Mouse (Mus musculus) embryonic facial prominence, embryonic 12.5 days (tissue): Measurements from ENCODE around the gene Cyp2d40. TPM values are rescaled to one million over a fixed set of nuclear protein-coding genes. Genes with fewer than 3 reads are reported as not detected.
"Not testable (repeated sequence)": the region's sequence is repeated elsewhere in the genome, so short reads cannot be mapped to it uniquely, and the experiment has no call there.

Experiments
- ATAC-seq: fragments of 200-750 bp; cut with Nextera tagmentation; 2 replicates; pipeline ENCODE4 v1.8.0; 2017; ENCODE audit not compliant: insufficient number of reproducible peaks, insufficient read depth, low FRiP score, low TSS enrichment
- H3K27ac ChIP-seq: fragments of 300-500 bp; sonication (generic); 2 replicates; pipeline ENCODE4 v1.5.1; 2016; ENCODE audit warnings: mild to moderate bottlenecking
- H3K27me3 ChIP-seq: fragments of 300-500 bp; sonication (generic); 2 replicates; pipeline ENCODE4 v1.6.1; 2016; ENCODE audit warnings: mild to moderate bottlenecking, moderate library complexity
- H3K36me3 ChIP-seq: fragments of 300-500 bp; sonication (generic); 2 replicates; pipeline ENCODE4 v1.6.1; 2016; ENCODE audit warnings: mild to moderate bottlenecking
- H3K4me1 ChIP-seq: fragments of 300-500 bp; sonication (generic); 2 replicates; pipeline ENCODE4 v1.6.1; 2016
- H3K4me2 ChIP-seq: fragments of 300-500 bp; sonication (generic); replicated peaks from 2 replicates; pipeline ENCODE4 v1.6.1; 2016; ENCODE audit warnings: mild to moderate bottlenecking, moderate library complexity
- H3K4me3 ChIP-seq: fragments of 300-500 bp; sonication (generic); 2 replicates; pipeline ENCODE4 v1.5.1; 2016; ENCODE audit warnings: mild to moderate bottlenecking
- H3K9ac ChIP-seq: fragments of 300-500 bp; sonication (generic); 2 replicates; pipeline ENCODE4 v1.6.1; 2016; ENCODE audit warnings: mild to moderate bottlenecking, moderate library complexity
- H3K9me3 ChIP-seq: fragments of 300-500 bp; sonication (generic); 2 replicates; pipeline ENCODE4 v1.6.1; 2016; ENCODE audit warnings: mild to moderate bottlenecking, moderate library complexity
- WGBS: fragments of 180-500 bp; shearing (Covaris S2); methylation state at CpG from one replicate; pipeline ENCODE4 v1.1.7; 2016; 5-methylcytosine and 5-hydroxymethylcytosine counted together
- microRNA-seq: library from miRNA; unstranded; fragments of <30 nt; microRNA quantifications from one replicate; pipeline ENCODE4, GENCODE M21; 2017
- polyA plus RNA-seq: library from polyadenylated mRNA; unstranded; fragments of >200 nt; fragmentation: Nextera tagmentation; extraction: Ambion mirVana; gene quantifications from 2 replicates; pipeline ENCODE4 v1.2.1, GENCODE M21; 2016

The Cyp2d40 gene
- polyA plus RNA-seq, 1 experiment from 2014 or later, result not detected

GRCm38 (mm10) chr15:82783800-82784199, 19.8 kb upstream of the Cyp2d40 start:
- Histone ChIP-seq H3K36me3 (no peaks in the 10 kb centered on the region), H3K9me3 (no peaks in the 10 kb centered on the region), H3K4me3 (no peak overlapping the region), H3K4me1 (no peaks in the 10 kb centered on the region), H3K27ac (no peak overlapping the region), H3K4me2 (no peak overlapping the region), H3K9ac (no peak overlapping the region), H3K27me3 (no peaks in the 10 kb centered on the region)
- WGBS, result 83% methylated on average over 1 of the region's 1 CpGs
- ATAC-seq, result no peak

GRCm38 (mm10) chr15:82777856-82778255, 13.9 kb upstream of the Cyp2d40 start:
- not testable (repeated sequence) for ATAC-seq, H3K4me1 ChIP-seq, H3K9me3 ChIP-seq, H3K9ac ChIP-seq, H3K27ac ChIP-seq, H3K27me3 ChIP-seq, H3K36me3 ChIP-seq, H3K4me2 ChIP-seq, H3K4me3 ChIP-seq
- 84% methylated on average over 5 of the region's 5 CpGs for WGBS

DNA sequence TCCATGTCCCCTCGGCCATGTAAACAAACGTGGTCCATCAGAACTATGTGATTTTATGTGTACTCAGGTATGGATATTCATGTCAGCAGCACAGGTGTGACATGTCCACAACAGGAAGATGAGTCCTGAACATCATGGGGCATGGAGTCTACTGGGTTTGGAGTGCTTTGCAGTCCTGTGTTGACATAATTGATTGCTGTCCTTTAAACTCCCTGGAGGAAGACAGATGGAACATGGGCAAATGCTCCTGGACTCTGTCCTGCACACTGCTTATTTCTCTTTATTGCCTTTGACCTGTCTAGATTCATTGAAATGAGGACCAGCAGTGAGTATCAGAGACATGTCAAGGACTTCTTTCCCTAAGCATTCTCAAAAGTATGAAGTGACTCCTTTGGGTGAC, 2.0 kb upstream of the Cyp2d40 start:
- ATAC-seq, result no peak
- H3K9ac ChIP-seq, result no peak overlapping the region
- 86% methylated on average over 2 of the region's 2 CpGs for WGBS

GRCm38 (mm10) chr15:82764881-82765280, 898 bp upstream of the Cyp2d40 start:
- Histone ChIP-seq H3K9me3 (no peaks in the 10 kb centered on the region), H3K4me1 (no peaks in the 10 kb centered on the region), H3K4me3 (no peak overlapping the region), H3K27ac (no peak overlapping the region), H3K4me2 (no peak overlapping the region), H3K27me3 (no peaks in the 10 kb centered on the region), H3K36me3 (no peaks in the 10 kb centered on the region), H3K9ac (no peak overlapping the region)
- 80% methylated on average over 6 of the region's 6 CpGs for WGBS
- no peak for ATAC-seq

More for the DNA sequence above, 2.0 kb upstream of the Cyp2d40 start:
- Histone ChIP-seq H3K27ac (no peak overlapping the region), H3K4me1 (no peaks in the 10 kb centered on the region), H3K9me3 (no peaks in the 10 kb centered on the region), H3K4me3 (no peak overlapping the region), H3K36me3 (no peaks in the 10 kb centered on the region), H3K4me2 (no peak overlapping the region), H3K27me3 (no peaks in the 10 kb centered on the region)

DNA sequence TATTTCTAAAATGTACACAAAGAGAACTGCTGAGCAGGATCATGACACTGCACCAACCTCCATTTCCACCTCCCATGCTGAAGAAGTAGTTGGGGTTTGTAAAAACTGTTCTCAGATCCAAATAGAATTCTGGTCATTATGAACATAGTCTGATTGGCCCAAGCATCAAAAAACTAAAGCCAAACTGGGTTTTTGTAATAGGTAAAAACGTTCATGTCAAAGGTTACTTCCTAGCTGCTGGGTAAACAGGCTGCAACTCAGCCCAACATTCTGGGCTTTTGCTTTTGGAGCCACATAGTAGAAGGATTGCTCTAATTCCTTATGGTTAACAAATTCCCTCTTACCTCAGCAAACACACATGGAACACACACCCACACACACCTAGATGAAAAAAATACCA, 15.8 kb downstream of the Cyp2d40 start:
- H3K9ac ChIP-seq, result no peak overlapping the region

DNA sequence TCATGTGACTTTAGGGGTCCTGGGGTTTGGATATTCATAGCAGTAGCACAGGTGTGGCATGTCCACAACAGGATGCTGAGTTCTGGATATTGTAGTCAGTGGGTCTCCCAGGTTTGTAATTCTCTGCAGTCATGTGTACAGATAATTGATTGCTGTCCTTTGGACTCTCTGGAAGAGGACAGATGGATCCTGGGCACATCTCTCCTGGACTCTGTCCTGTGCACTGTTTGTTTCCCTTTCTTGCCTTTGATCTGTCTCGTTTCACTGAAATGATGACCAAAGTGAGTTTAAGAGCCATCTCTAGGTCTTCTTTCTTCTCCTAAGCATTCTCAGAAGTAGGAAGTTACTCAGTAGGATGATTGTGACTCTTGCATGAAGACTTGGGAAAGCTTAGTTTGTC, 16.5 kb downstream of the Cyp2d40 start:
- Histone ChIP-seq H3K9ac (no peak overlapping the region), H3K27me3 (no peaks in the 10 kb centered on the region), H3K4me1 (no peaks in the 10 kb centered on the region), H3K4me3 (no peak overlapping the region), H3K36me3 (no peaks in the 10 kb centered on the region), H3K27ac (no peak overlapping the region), H3K4me2 (no peak overlapping the region), H3K9me3 (no peaks in the 10 kb centered on the region)
- ATAC-seq, result no peak
- 53% methylated on average over 1 of the region's 1 CpGs for WGBS

More for the DNA sequence above, 15.8 kb downstream of the Cyp2d40 start:
- no peak overlapping the region for H3K4me3 ChIP-seq
- no peaks in the 10 kb centered on the region for H3K9me3 ChIP-seq
- H3K27me3 ChIP-seq, result no peaks in the 10 kb centered on the region
- no peaks in the 10 kb centered on the region for H3K4me1 ChIP-seq
- no peak overlapping the region for H3K27ac ChIP-seq
- no peak overlapping the region for H3K4me2 ChIP-seq
- WGBS, result 43% methylated on average over 1 of the region's 1 CpGs
- no peak for ATAC-seq
- H3K36me3 ChIP-seq, result no peaks in the 10 kb centered on the region

GRCm38 (mm10) chr15:82733331-82733925, 30.6 kb downstream of the Cyp2d40 start:
- WGBS, result 91% methylated on average over 4 of the region's 4 CpGs

More at GRCm38 (mm10) chr15:82733331-82733925, 30.6 kb downstream of the Cyp2d40 start:
- not testable (repeated sequence) for H3K27me3 ChIP-seq, H3K9ac ChIP-seq, ATAC-seq, H3K4me3 ChIP-seq, H3K36me3 ChIP-seq, H3K4me1 ChIP-seq, H3K9me3 ChIP-seq, H3K4me2 ChIP-seq, H3K27ac ChIP-seq

Small RNAs within 50 kb of the gene (microRNA-seq; reads per million reads assigned to microRNA genes)
- not detected for gene Gm27618

Other genes with a start within 250 kb of the Cyp2d40 start
- not detected in 2 replicates for gene Cyp2d12, start 209.1 kb downstream of the Cyp2d40 start, polyA plus RNA-seq
- gene Cyp2d34, start 143.2 kb downstream of the Cyp2d40 start, polyA plus RNA-seq, result not detected in 2 replicates
- gene Cyp2d26, start 30.1 kb upstream of the Cyp2d40 start, polyA plus RNA-seq, result not detected in 2 replicates
- gene Tcf20, start 223.7 kb upstream of the Cyp2d40 start, polyA plus RNA-seq, result 13.9 and 15.1 TPM in 2 replicates